Mouse (Mus musculus) fat pad, adult 2 months (tissue): ENCODE measurements around the gene Gpx3.
"Not testable (repeated sequence)": the region's sequence is repeated elsewhere in the genome, so short reads cannot be mapped to it uniquely, and the experiment has no call there.

Experiments used
- DNase-seq: peaks from one replicate; pipeline ENCODE4 v3.0.0-alpha.2; 2011; ENCODE audit warnings: low read depth, low spot score; ENCODE audit errors: extremely low read depth

The Gpx3 gene

GRCm38 (mm10) chr11:54879922-54880321 lies 22.3 kb upstream of the Gpx3 start:
- no peak for DNase-seq

GRCm38 (mm10) chr11:54881051-54881474 lies 21.2 kb upstream of the Gpx3 start:
- no peak for DNase-seq

- no peak for DNase-seq
These were observed 19.6 kb upstream of the Gpx3 start for GRCm38 (mm10) chr11:54882671-54883070.

DNA sequence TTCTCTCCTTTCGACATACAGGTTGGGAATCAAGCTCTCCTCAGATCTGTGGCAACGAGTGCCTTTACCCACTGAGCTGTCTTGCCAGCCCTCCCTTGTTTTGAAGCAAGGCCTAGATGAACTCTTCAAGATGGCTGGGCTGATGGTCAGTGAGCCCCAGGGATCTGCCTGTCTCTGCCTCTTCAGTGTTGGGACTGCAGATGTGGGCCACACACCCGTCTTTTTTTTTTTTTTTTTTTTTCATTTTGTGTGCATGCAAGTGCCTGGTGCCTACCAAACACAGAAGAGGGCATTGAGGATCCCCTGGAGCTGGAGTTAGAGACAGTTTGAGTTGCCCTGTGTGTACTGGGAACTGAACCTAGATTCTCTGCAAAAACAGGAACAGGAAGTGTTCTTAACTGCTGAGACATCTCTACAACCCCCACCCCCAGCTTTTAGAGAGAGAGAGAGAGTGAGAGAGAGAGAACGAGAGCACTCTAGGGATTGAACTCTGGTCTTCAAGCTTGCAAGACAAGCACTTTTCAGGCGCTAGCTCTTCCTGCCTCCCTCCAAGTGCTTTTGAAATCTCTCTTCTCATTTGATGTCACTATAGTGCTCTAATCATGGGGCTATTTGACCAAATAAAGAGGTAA lies 17.9 kb upstream of the Gpx3 start:
- DNase-seq: no peak

DNA sequence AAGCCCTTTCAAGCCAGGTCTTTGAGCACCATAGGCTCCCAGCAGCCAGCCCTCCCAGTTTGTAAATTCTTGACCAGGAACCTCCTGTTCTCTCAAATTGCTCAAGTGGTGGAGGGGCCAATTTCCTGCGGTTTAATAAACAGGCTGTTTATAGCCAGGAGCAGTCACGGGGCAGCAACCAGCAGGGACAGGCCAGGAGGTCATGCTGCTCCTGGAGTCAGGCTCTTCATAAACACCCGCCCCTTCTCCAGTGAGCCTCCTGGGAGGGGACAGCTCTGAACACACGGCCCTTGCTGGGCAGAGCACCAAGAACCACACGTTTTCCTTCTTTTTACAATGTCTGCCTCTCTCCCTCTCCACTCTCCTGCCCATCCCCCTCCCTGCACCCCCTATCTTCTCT lies 17.3 kb upstream of the Gpx3 start:
- DNase-seq: no peak

DNA sequence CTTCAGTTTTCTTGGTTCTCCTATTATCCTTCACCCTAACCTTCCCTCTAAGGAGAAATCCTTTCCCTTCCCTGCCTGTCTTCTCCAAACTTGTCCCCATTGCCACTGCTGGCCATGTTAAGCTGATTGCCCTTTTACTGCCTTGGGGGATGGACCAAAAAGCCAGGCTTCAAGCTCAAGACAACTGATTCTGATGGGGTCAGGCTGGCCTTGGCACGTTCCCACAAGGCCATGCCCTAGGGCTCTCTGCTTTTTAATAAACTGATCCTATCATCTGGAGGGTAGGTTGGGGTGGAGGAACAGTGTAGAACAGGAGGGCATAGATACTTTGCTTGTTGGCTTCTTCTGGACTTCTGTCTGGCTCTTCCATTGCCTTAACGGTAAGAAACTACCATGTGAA lies 16.8 kb upstream of the Gpx3 start:
- DNase-seq: no peak

DNA sequence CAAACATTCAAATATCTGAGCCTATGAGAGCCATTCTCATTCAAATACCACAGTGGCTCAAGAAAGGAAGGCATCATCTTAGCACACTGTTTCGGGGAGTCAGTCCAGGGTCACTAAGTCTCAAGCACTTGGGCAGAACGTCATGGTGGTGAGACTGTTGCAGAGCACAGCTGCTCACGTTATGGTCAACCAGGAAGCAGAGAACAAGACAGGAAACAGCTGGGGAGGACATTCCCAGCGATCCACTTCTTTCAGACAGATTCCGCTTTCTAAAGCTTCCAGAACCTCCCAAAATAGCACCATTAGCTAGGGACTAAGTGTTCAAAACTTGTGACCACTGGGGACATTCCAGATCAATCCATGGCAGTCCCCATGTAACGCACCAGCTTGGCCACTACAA lies 14.3 kb upstream of the Gpx3 start:
- DNase-seq: no peak

GRCm38 (mm10) chr11:54891341-54891740 lies 10.9 kb upstream of the Gpx3 start:
- DNase-seq: no peak

- no peak for DNase-seq
These were observed 10.2 kb upstream of the Gpx3 start for GRCm38 (mm10) chr11:54892091-54892490.

- no peak for DNase-seq
These were observed 7.7 kb upstream of the Gpx3 start for GRCm38 (mm10) chr11:54894589-54894988.

DNA sequence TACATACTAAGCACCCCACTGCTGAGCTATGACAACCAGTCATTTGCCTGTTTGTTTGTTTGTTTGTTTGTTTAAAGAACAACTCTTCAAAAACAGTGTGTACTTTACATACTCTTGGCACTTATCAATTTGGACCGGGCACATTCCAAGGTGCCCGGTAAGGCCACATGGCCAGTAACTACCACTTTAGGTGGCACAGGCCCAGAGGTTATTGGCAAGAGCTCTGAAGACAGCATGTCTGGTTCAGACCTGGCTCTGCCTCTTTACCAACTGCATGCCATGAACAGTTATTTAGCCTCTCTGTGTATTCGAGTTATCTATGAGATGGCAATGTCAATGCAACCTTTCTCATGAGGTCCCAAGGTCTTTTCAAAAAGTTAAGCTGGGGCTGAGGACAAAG lies 5.6 kb upstream of the Gpx3 start:
- not testable (repeated sequence) for DNase-seq

GRCm38 (mm10) chr11:54897470-54897869 lies 4.8 kb upstream of the Gpx3 start:
- no peak for DNase-seq

GRCm38 (mm10) chr11:54899657-54900056 lies 2.6 kb upstream of the Gpx3 start:
- DNase-seq: no peak

DNA sequence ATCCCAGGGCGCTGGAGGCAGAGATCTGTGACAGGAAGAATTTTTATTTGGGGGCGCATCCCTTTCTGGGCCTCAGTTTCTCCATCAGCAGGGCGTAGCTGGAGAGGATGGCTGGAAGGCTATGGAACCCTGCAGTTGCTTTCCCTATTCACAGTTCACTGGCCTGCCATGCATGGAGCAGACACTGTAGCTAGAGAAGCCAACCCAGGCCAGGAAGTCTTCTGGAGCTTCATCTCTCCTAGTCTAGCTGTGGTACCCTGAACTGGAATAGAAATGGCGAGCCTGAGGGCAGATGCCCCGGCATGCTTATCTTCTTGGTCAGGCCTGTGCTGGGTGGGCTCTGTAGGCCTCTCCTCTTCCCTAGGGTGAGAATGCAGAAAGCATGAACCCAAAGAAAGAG lies 1.1 kb downstream of the Gpx3 start:
- DNase-seq: no peak

DNA sequence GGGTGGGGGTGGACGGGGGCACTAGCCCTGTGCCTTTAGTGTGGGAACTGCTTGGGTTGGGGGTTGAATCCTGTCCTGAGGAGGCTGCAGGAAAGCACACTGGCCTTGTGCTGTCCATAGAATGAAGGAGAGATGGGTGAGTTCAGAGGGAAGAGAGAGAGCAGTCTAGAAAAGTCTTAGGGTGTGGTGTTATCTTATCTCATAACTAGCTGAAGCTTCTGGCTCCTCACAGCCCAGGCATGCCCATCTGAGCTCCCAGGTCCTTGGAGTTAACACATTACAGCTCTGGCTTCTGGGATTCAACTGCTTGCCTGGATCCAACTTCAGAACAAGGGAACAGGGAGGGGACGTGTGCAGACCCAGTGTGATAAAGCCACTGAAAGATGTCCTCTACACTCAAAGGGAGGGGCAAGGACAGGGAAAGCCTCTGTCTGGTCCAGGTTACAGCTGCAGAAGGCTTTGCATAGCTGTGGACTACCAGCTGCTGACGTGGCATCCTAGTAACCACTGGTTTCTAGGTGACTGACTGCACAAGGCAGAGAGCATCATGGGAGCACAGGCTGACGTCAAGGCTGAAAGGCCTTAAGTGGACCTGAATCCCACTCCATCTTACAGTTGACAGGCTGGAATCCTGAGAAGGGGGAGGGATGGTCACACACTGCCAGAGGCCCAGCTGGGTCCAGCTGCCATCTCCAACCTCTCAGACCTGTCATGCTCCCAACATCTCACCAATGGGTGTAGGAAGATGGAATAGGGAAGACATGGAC lies 1.9 kb downstream of the Gpx3 start:
- DNase-seq: no peak

- no peak for DNase-seq
These were observed 2.8 kb downstream of the Gpx3 start for GRCm38 (mm10) chr11:54905086-54905485.

DNA sequence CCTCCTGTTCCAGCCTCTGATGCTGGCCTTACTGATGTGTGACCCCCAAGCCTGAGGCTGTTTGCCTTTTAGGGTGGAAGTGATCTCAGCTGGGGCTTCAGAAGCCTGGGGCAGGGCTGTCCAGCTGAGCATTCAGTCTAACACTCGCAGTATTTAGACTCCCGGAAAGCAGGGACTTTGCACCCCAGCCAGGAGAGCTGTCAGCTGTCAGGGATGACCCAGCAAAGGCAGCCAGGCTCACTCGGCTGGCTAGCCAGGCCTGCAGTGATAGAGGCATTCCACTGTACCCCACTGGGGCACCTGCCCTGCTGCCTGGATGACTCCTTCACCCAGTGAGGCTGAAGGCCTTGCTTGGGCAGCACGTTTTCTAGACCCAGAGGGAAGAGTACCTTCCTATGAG lies 3.7 kb downstream of the Gpx3 start:
- DNase-seq: no peak

GRCm38 (mm10) chr11:54906466-54906865 lies 4.2 kb downstream of the Gpx3 start:
- DNase-seq: no peak

- no peak for DNase-seq
These were observed 5.0 kb downstream of the Gpx3 start for GRCm38 (mm10) chr11:54907259-54907658.

- no peak for DNase-seq
These were observed 7.0 kb downstream of the Gpx3 start for GRCm38 (mm10) chr11:54909273-54909672.

DNA sequence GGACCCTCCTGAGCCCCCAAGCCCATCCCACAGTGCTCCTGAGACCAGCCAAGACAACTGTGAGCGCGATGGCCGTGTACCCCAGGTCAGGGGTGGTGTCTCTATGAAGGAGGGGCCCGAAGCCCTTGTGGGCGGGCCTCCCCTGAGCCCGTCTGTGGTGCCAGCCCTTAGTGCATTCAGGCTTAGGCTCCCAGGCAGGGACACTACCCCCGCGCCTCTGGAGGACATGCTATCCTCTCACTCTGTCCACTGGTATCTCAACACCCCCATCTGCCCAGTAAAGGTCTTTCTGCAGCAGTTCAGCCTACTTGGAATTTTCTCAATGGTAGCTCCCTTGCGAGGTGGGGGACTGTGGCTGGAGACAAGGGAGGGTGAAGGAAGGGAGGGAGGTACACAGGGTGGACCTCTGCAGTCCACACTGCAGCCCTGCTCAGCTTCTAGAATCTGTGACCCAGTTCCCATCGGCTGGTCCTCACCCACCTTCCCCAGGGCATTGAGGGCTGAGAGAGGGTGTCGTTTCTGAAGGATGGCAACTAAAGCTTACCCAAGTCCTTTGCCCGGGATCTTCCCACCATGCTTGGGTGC lies 7.9 kb downstream of the Gpx3 start:
- DNase-seq: no peak

GRCm38 (mm10) chr11:54911201-54911600 lies 8.9 kb downstream of the Gpx3 start:
- DNase-seq: no peak
